Comparison of ENCODE assay signal across 9 mouse cellular contexts in the genomic region with DNA sequence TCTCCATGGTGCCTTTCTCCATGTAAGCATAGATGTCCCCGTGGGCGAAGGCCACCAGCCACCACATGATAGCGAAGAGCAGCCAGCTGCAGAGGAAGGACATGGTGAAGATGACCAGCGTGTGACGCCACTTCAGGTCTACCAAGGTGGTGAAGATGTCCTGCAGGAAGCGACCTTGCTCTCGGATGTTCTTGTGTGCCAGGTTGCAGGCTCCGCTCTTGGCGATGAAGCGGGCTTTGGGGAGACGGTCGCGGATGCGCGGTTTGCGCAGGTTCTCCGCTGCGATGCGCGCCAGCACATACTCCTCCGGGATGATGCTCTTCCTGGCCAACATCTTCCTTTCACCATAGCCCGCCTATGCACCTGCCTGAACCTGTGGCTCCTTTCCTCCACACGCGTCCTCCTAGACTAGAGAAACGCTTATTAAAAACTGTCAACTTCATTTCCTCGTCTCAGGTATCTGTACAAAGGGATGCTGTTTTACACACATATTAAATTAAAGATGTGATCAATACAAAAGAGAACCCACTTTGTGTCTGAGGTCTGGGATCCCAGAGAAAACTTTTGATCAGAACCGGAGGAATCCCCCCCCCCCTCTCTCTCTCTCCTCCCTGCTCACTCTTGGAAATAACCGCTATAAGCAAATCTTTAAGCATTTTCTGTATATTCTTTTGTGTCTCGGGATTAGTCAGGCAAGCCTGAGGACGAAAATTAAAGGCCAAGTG. TPM values are rescaled to one million over a fixed set of nuclear protein-coding genes. Genes with fewer than 3 reads are reported as not detected.
A peak's percentile ranks its signal among the peaks of the same experiment; 100 is the strongest.
DNase-seq lines count a peak whose midpoint lies in the region; ATAC-seq and TF ChIP-seq lines count a peak whose summit lies in the region.
"Had no signal": no experiment of that assay in that cellular context is flagged by ENCODE, and none has a peak within 500 bp of the region (broad histone marks: within the 10 kb centered on the region; RNA-seq: fewer than 3 reads in every experiment).

No protein-coding gene starts in this region.

- H3K27me3 ChIP-seq in cerebellum, adult 2 months (ENCODE audit: control insufficient read depth, insufficient read depth, low read length) = no peaks in the 10 kb centered on the region; the same call in 1 of the 2 replicates
- peaks cover 55% of the 10 kb centered on the region for H3K27me3 ChIP-seq in megakaryocyte, embryonic 14.5 days (replicated peaks)
- peaks cover 37% of the 10 kb centered on the region for H3K27me3 ChIP-seq in limb, embryonic 11.5 days (ENCODE audit: control insufficient read depth, insufficient read depth, low read length)
- H3K27me3 ChIP-seq in neural tube, embryonic 15.5 days (replicated peaks) = peaks cover 47% of the 10 kb centered on the region

- no peak for ATAC-seq in megakaryocyte, adult 5-6 weeks (ENCODE audit: poor library complexity, severe bottlenecking)
- ATAC-seq in limb, embryonic 11.5 days (ENCODE audit: insufficient number of reproducible peaks, low FRiP score, low TSS enrichment, low read depth) = no peak
- no peak for ATAC-seq in neural tube, embryonic 15.5 days (ENCODE audit: low FRiP score)

- no peaks in the 10 kb centered on the region for H3K36me3 ChIP-seq in megakaryocyte, embryonic 14.5 days (replicated peaks; ENCODE audit: low read length)
- H3K36me3 ChIP-seq in limb, embryonic 11.5 days (ENCODE audit: control insufficient read depth, insufficient read depth, low read length) = no peaks in the 10 kb centered on the region
- no peaks in the 10 kb centered on the region for H3K36me3 ChIP-seq in neural tube, embryonic 15.5 days

- no peaks in the 10 kb centered on the region for H3K4me1 ChIP-seq in cerebellum, adult 2 months (ENCODE audit: control insufficient read depth, insufficient read depth, low read length)
- peaks cover 12% of the 10 kb centered on the region for H3K4me1 ChIP-seq in megakaryocyte, embryonic 14.5 days
- 0 out of 2 replicates have a peak, but pooled peaks cover 4% of the 10 kb centered on the region for H3K4me1 ChIP-seq in limb, embryonic 11.5 days (ENCODE audit: control insufficient read depth, insufficient read depth, low read length)
- H3K4me1 ChIP-seq in neural tube, embryonic 15.5 days = peaks cover 26% of the 10 kb centered on the region

- TF ChIP-seq POLR2A in cerebellum, adult 2 months (IDR thresholded peaks at IDR 0.05; ENCODE audit: borderline replicate concordance, insufficient read depth, low read length) = no peak

- DNase-seq in cerebellum, adult 2 months = no peak
- DNase-seq in cerebellum, adult 9-10 months = no peak
- peak; percentile 39 for DNase-seq in limb, embryonic 11.5 days (ENCODE audit: low spot score)
- DNase-seq in thymus, postnatal 14 days = no peak
- no peak for DNase-seq in urinary bladder, postnatal 4 days (ENCODE audit: low spot score in 2 of 2)

- no peak overlapping the region for H3K4me2 ChIP-seq in limb, embryonic 11.5 days (ENCODE audit: low read depth, severe bottlenecking)
- H3K4me2 ChIP-seq in neural tube, embryonic 15.5 days = peak overlapping the region; percentile 93

- H3K27ac ChIP-seq in cerebellum, adult 2 months (ENCODE audit: insufficient read depth, low read length) = no peak overlapping the region
- H3K27ac ChIP-seq in limb, embryonic 11.5 days (replicated peaks; ENCODE audit: low read depth, low read length) = no peak overlapping the region
- H3K27ac ChIP-seq in neural tube, embryonic 15.5 days (replicated peaks) = no peak overlapping the region

- H3K9me3 ChIP-seq in megakaryocyte, embryonic 14.5 days = peaks cover 14% of the 10 kb centered on the region
- H3K9me3 ChIP-seq in limb, embryonic 11.5 days (ENCODE audit: control insufficient read depth, low read length) = no peaks in the 10 kb centered on the region
- no peaks in the 10 kb centered on the region for H3K9me3 ChIP-seq in neural tube, embryonic 15.5 days (replicated peaks)

- no peak for TF ChIP-seq CTCF in cerebellum, adult 2 months (IDR thresholded peaks at IDR 0.05; ENCODE audit: borderline replicate concordance, insufficient read depth, low read depth, low read length)

- WGBS in cerebellum, adult 2 months = 12% methylated on average over 30 of the region's 30 CpGs
- 7% methylated on average over 30 of the region's 30 CpGs for WGBS in limb, embryonic 11.5 days
- 8% methylated on average over 30 of the region's 30 CpGs for WGBS in neural tube, embryonic 15.5 days

- H3K4me3 ChIP-seq in cerebellum, adult 2 months (replicated peaks; ENCODE audit: insufficient read depth, low read depth, low read length) = peak overlapping the region; percentile 10
- H3K4me3 ChIP-seq in megakaryocyte, embryonic 14.5 days (replicated peaks) = peak overlapping the region; percentile 54
- no peak overlapping the region for H3K4me3 ChIP-seq in limb, embryonic 11.5 days (ENCODE audit: low read depth, low read length)
- peak overlapping the region; percentile 44 for H3K4me3 ChIP-seq in neural tube, embryonic 15.5 days (replicated peaks)

- H3K9ac ChIP-seq in limb, embryonic 11.5 days (ENCODE audit: low read length) = no peak overlapping the region
- H3K9ac ChIP-seq in neural tube, embryonic 15.5 days (replicated peaks) = no peak overlapping the region

RNA-seq across cellular contexts. Expression of a gene that starts 1.2 kb away (rescaled TPM):
- 5.8 and 6.1 TPM in 2 replicates for polyA plus RNA-seq in cerebellum, adult 2 months (2012; rRNA removed)
- polyA plus RNA-seq in megakaryocyte, embryonic 14.5 days (2012; ENCODE audit: insufficient read depth, low replicate concordance) = not detected in 2 replicates
- total RNA-seq in megakaryocyte, adult 5-6 weeks (2015) = 0.36 TPM in 1 of 2 replicates, not detected in the other
- 0.12 and 0.40 TPM in 2 replicates for total RNA-seq in megakaryocyte, adult 5-6 weeks (2017)
- polyA plus RNA-seq in limb, embryonic 11.5 days (2014; fragmentation: Nextera tagmentation; extraction: Ambion mirVana) = 0.13 and 0.19 TPM in 2 replicates
- polyA plus RNA-seq in neural tube, embryonic 15.5 days (2015; fragmentation: Nextera tagmentation; extraction: Ambion mirVana) = 13.6 and 19.7 TPM in 2 replicates
- total RNA-seq: common myeloid progenitor, adult 5-6 weeks had no signal
